ENCODE assay signal across 8 mouse cellular contexts in the genomic region with DNA sequence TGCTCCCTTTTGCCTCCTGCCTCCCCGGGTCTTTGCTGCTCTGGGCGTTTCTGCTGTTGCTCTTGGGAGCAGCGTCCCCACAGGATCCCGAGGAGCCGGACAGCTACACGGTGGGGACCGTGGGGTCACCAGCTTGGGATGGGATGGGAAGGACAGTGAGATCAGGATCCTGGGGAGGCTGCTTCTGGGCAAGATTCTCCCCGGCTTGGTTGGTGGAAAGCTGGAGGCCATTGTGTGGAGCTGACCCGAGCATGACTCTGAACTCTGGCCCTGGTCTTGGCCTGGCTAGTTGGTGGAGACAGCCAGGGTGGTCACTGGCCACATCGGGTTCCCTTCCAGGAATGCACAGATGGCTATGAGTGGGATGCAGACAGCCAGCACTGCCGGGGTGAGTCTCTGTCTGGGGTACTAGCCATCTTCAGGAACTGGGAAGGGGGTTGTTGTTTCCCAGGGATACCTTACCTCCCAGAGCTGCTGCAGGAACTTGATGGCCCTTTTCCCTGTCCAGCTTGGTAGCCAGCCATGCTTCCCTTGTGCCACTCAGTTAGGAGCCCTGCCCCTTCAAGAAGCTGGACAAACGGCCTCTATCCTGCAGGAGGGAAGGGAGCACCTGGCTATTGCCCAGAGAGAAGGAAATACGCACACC. TPM values are rescaled to one million over a fixed set of nuclear protein-coding genes. Genes with fewer than 3 reads are reported as not detected.
DNase-seq lines count a peak whose midpoint lies in the region; ATAC-seq and TF ChIP-seq lines count a peak whose summit lies in the region.

No protein-coding gene starts in this region.

- TF ChIP-seq CTCF in testis, adult 2 months (IDR thresholded peaks at IDR 0.05; ENCODE audit: control insufficient read depth, insufficient read depth, insufficient replicate concordance, low read depth, low read length) = no peak

- H3K9ac ChIP-seq in intestine, embryonic 15.5 days = peak overlapping the region; percentile 71
- H3K9ac ChIP-seq in neural tube, embryonic 14.5 days (replicated peaks; ENCODE audit: low read depth, low read length) = peak overlapping the region; percentile 84

- peak overlapping the region; percentile 90 for H3K4me2 ChIP-seq in intestine, embryonic 15.5 days (replicated peaks)
- peak overlapping the region; percentile 95 for H3K4me2 ChIP-seq in neural tube, embryonic 14.5 days (ENCODE audit: low read depth, low read length)

- no peaks in the 10 kb centered on the region for H3K36me3 ChIP-seq in testis, adult 2 months (ENCODE audit: control insufficient read depth, insufficient read depth, low read length)
- 0 out of 2 replicates have a peak, but pooled peaks cover 4% of the 10 kb centered on the region for H3K36me3 ChIP-seq in intestine, embryonic 15.5 days
- H3K36me3 ChIP-seq in neural tube, embryonic 14.5 days (ENCODE audit: control insufficient read depth, insufficient read depth, low read length) = 0 out of 2 replicates have a peak, but pooled peaks cover 4% of the 10 kb centered on the region

- no peaks in the 10 kb centered on the region for H3K9me3 ChIP-seq in intestine, embryonic 15.5 days
- no peaks in the 10 kb centered on the region for H3K9me3 ChIP-seq in neural tube, embryonic 14.5 days (ENCODE audit: control insufficient read depth, low read length)

- peak overlapping the region; percentile 73 for H3K4me3 ChIP-seq in testis, adult 2 months (ENCODE audit: control insufficient read depth, low read depth, low read length)
- peak overlapping the region; percentile 58 for H3K4me3 ChIP-seq in intestine, embryonic 15.5 days (replicated peaks)
- peak overlapping the region; percentile 59 for H3K4me3 ChIP-seq in neural tube, embryonic 14.5 days (ENCODE audit: low read depth, low read length)

- H3K4me1 ChIP-seq in testis, adult 2 months (ENCODE audit: control insufficient read depth, insufficient read depth, low read length) = peaks cover 23% of the 10 kb centered on the region
- peaks cover 18% of the 10 kb centered on the region for H3K4me1 ChIP-seq in intestine, embryonic 15.5 days (replicated peaks)
- H3K4me1 ChIP-seq in neural tube, embryonic 14.5 days (ENCODE audit: control insufficient read depth, insufficient read depth, low read length) = peaks cover 16% of the 10 kb centered on the region

- peak; percentile 24 for ATAC-seq in intestine, embryonic 15.5 days
- peak; percentile 9; the same call in 1 of the 2 replicates for ATAC-seq in neural tube, embryonic 14.5 days (ENCODE audit: low read depth)

- TF ChIP-seq POLR2A in testis, adult 2 months (IDR thresholded peaks at IDR 0.05; ENCODE audit: control insufficient read depth, low read depth, low read length) = no peak

- 19% methylated on average over 13 of the region's 13 CpGs for WGBS in intestine, embryonic 15.5 days
- 20% methylated on average over 13 of the region's 13 CpGs for WGBS in neural tube, embryonic 14.5 days

- no peaks in the 10 kb centered on the region for H3K27me3 ChIP-seq in testis, adult 2 months (ENCODE audit: control insufficient read depth, insufficient read depth, low read length)
- H3K27me3 ChIP-seq in intestine, embryonic 15.5 days (replicated peaks) = no peaks in the 10 kb centered on the region
- no peaks in the 10 kb centered on the region for H3K27me3 ChIP-seq in neural tube, embryonic 14.5 days (ENCODE audit: control insufficient read depth, insufficient read depth, low read length)

- peak overlapping the region; percentile 72 for H3K27ac ChIP-seq in testis, adult 2 months (ENCODE audit: control insufficient read depth, insufficient read depth, low read depth, low read length)
- H3K27ac ChIP-seq in intestine, embryonic 15.5 days = peak overlapping the region; percentile 87
- H3K27ac ChIP-seq in neural tube, embryonic 14.5 days (ENCODE audit: low read depth, low read length) = peak overlapping the region; percentile 55

- peak; percentile 45 for DNase-seq in adrenal gland, postnatal 14 days
- no peak for DNase-seq in adrenal gland, adult 8-10 months
- DNase-seq in testis, postnatal 14 days (ENCODE audit: low spot score) = no peak
- DNase-seq in spleen, postnatal 14 days (ENCODE audit: low spot score in 2 of 2) = no peak
- DNase-seq in layer of hippocampus, postnatal 25 days (ENCODE audit: extremely low spot score in 1 of 2, low spot score in 1 of 2) = no peak

RNA-seq across cellular contexts. Expression of gene Efemp2, which starts 1.4 kb away (rescaled TPM):
- total RNA-seq in adrenal gland, postnatal 14 days (2021) = 42.5 and 45.9 TPM in 2 replicates
- 100 to 1,000 TPM in 2 of 4 experiments, 10 to 100 TPM in 2; 64.9 to 173 (median 105) TPM for total RNA-seq in adrenal gland, adult 8-10 months (2022)
- polyA plus RNA-seq in testis, adult 2 months (2012; rRNA removed) = 17.3 and 17.6 TPM in 2 replicates
- polyA plus RNA-seq in intestine, embryonic 15.5 days (2015; fragmentation: Nextera tagmentation; extraction: Ambion mirVana) = 118 TPM in 2 replicates
- 30.4 and 45.1 TPM in 2 replicates for polyA plus RNA-seq in neural tube, embryonic 14.5 days (2014; fragmentation: Nextera tagmentation; extraction: Ambion mirVana)
- 10 to 100 TPM; 11.0 to 11.6 TPM for total RNA-seq in layer of hippocampus, postnatal 25 days (2021)

RNA-seq across cellular contexts. Expression of gene Ctsw, which starts 6.9 kb away (rescaled TPM):
- 0.85 and 4.2 TPM in 2 replicates for total RNA-seq in adrenal gland, postnatal 14 days (2021)
- 1 to 10 TPM; 1.1 to 2.2 (median 1.6) TPM for total RNA-seq in adrenal gland, adult 8-10 months (2022)
- polyA plus RNA-seq in testis, adult 2 months (2012; rRNA removed) = 0.14 TPM in 1 of 2 replicates, not detected in the other
- polyA plus RNA-seq in intestine, embryonic 15.5 days (2015; fragmentation: Nextera tagmentation; extraction: Ambion mirVana) = 2.1 and 2.9 TPM in 2 replicates
- 4.2 and 4.4 TPM in 2 replicates for polyA plus RNA-seq in neural tube, embryonic 14.5 days (2014; fragmentation: Nextera tagmentation; extraction: Ambion mirVana)
- total RNA-seq in layer of hippocampus, postnatal 25 days (2021) = not detected

RNA-seq across cellular contexts. Expression of gene Mus81, which starts 13.0 kb away (rescaled TPM):
- 22.3 and 28.6 TPM in 2 replicates for total RNA-seq in adrenal gland, postnatal 14 days (2021)
- 10 to 100 TPM; 25.8 to 40.4 (median 33.8) TPM for total RNA-seq in adrenal gland, adult 8-10 months (2022)
- polyA plus RNA-seq in testis, adult 2 months (2012; rRNA removed) = 55.3 and 69.7 TPM in 2 replicates
- polyA plus RNA-seq in intestine, embryonic 15.5 days (2015; fragmentation: Nextera tagmentation; extraction: Ambion mirVana) = 29.5 and 29.8 TPM in 2 replicates
- polyA plus RNA-seq in neural tube, embryonic 14.5 days (2014; fragmentation: Nextera tagmentation; extraction: Ambion mirVana) = 43.6 and 45.3 TPM in 2 replicates
- total RNA-seq in layer of hippocampus, postnatal 25 days (2021) = 10 to 100 TPM; 33.2 to 38.2 TPM

RNA-seq across cellular contexts. Expression of gene Fibp, which starts 14.8 kb away (rescaled TPM):
- 70.8 and 92.6 TPM in 2 replicates for total RNA-seq in adrenal gland, postnatal 14 days (2021)
- 100 to 1,000 TPM in 2 of 4 experiments, 10 to 100 TPM in 2; 95.6 to 139 (median 110) TPM for total RNA-seq in adrenal gland, adult 8-10 months (2022)
- polyA plus RNA-seq in testis, adult 2 months (2012; rRNA removed) = 70.0 and 71.3 TPM in 2 replicates
- polyA plus RNA-seq in intestine, embryonic 15.5 days (2015; fragmentation: Nextera tagmentation; extraction: Ambion mirVana) = 95.1 and 99.4 TPM in 2 replicates
- polyA plus RNA-seq in neural tube, embryonic 14.5 days (2014; fragmentation: Nextera tagmentation; extraction: Ambion mirVana) = 169 and 179 TPM in 2 replicates
- 100 to 1,000 TPM in 1 of 2 experiments, 10 to 100 TPM in 1; 99.4 to 110 TPM for total RNA-seq in layer of hippocampus, postnatal 25 days (2021)

RNA-seq across cellular contexts. Expression of gene Cfl1, which starts 15.1 kb away (rescaled TPM):
- total RNA-seq in adrenal gland, postnatal 14 days (2021) = 640 and 706 TPM in 2 replicates
- 100 to 1,000 TPM; 711 to 770 (median 737) TPM for total RNA-seq in adrenal gland, adult 8-10 months (2022)
- 225 and 243 TPM in 2 replicates for polyA plus RNA-seq in testis, adult 2 months (2012; rRNA removed)
- polyA plus RNA-seq in intestine, embryonic 15.5 days (2015; fragmentation: Nextera tagmentation; extraction: Ambion mirVana) = 2,332 and 2,514 TPM in 2 replicates
- polyA plus RNA-seq in neural tube, embryonic 14.5 days (2014; fragmentation: Nextera tagmentation; extraction: Ambion mirVana) = 3,473 and 3,739 TPM in 2 replicates
- 1,000 to 10,000 TPM; 1,427 to 1,527 TPM for total RNA-seq in layer of hippocampus, postnatal 25 days (2021)
